17 mouse cellular contexts compared by ENCODE assay signal in genomic region chr10:71142568-71142967, GRCm38 (mm10). TPM values are rescaled to one million over a fixed set of nuclear protein-coding genes. Genes with fewer than 3 reads are reported as not detected.
"Had no signal": no experiment of that assay in that cellular context is flagged by ENCODE, and none has a peak within 500 bp of the region (broad histone marks: within the 10 kb centered on the region; RNA-seq: fewer than 3 reads in every experiment).

No protein-coding gene starts in this region.

- H3K36me3 ChIP-seq: neural tube, embryonic 13.5 days; neural tube, embryonic 15.5 days; stomach, embryonic 15.5 days had no signal

- DNase-seq: retina, postnatal 1 day; right cerebral cortex, adult 18-20 months; right cerebral cortex, postnatal 14 days; right cerebral cortex, postnatal 25 days; right cerebral cortex, postnatal 4 days; spleen, adult 18-20 months; thymus, adult 18-20 months; thymus, adult 2 months; thymus, postnatal 14 days; thymus, postnatal 25 days; thymus, postnatal 36 days; thymus, postnatal 4 days had no signal

- H3K4me2 ChIP-seq: neural tube, embryonic 13.5 days; neural tube, embryonic 15.5 days; stomach, embryonic 15.5 days had no signal

- H3K9me3 ChIP-seq: stomach, embryonic 15.5 days had no signal

- H3K9ac ChIP-seq: neural tube, embryonic 13.5 days; neural tube, embryonic 15.5 days; stomach, embryonic 15.5 days had no signal

- H3K4me3 ChIP-seq: neural tube, embryonic 13.5 days; neural tube, embryonic 15.5 days; stomach, embryonic 15.5 days had no signal

- H3K27me3 ChIP-seq: neural tube, embryonic 13.5 days; neural tube, embryonic 15.5 days; stomach, embryonic 15.5 days had no signal

- H3K4me1 ChIP-seq: neural tube, embryonic 15.5 days had no signal

- H3K27ac ChIP-seq: neural tube, embryonic 13.5 days; neural tube, embryonic 15.5 days; stomach, embryonic 15.5 days; stomach, postnatal 0 days had no signal

RNA-seq across cellular contexts. Expression of gene Bicc1, which starts 16.9 kb away (rescaled TPM):
- total RNA-seq: neutrophil, adult 5-6 weeks had no signal
